Mouse (Mus musculus) MEL (cell line): ENCODE measurements around the gene Irf2bp2. TPM values are rescaled to one million over a fixed set of nuclear protein-coding genes. Genes with fewer than 3 reads are reported as not detected.

Source experiments
- DNase-seq: peaks from one replicate; pipeline ENCODE4 v3.0.0; 2011; ENCODE audit warnings: low read depth, low spot score
- H3K27ac ChIP-seq: 2 replicates; pipeline ENCODE4 v1.5.1; 2012; ENCODE audit warnings: low read depth, mild to moderate bottlenecking, control low read depth, low read length, moderate library complexity; ENCODE audit not compliant: control insufficient read depth
- H3K27me3 ChIP-seq, 2 experiments: fragments of 150-350 bp in 1 of 2; sonication (generic) in 1 of 2; 2 replicates each; pipeline ENCODE4 v1.6.1; 2012; ENCODE audit warnings: low read length in 2 of 2, mild to moderate bottlenecking in 2 of 2, improper control_type of control experiment in 1 of 2, moderate library complexity in 1 of 2; ENCODE audit not compliant: insufficient read depth in 2 of 2, control insufficient read depth in 1 of 2
- H3K36me3 ChIP-seq, 2 experiments: 2 replicates each; pipeline ENCODE4 v1.6.1; 2012 to 2014; ENCODE audit warnings: low read length in 2 of 2, improper control_type of control experiment in 1 of 2, inconsistent platforms in 1 of 2, mild to moderate bottlenecking in 1 of 2; ENCODE audit not compliant: insufficient read depth in 2 of 2, control insufficient read depth in 1 of 2
- H3K4me1 ChIP-seq, 2 experiments: fragments of 150-350 bp in 1 of 2; sonication (generic) in 1 of 2; 2 replicates each; pipeline ENCODE4 v1.6.1; 2012; ENCODE audit warnings: low read length in 2 of 2, improper control_type of control experiment in 1 of 2, mild to moderate bottlenecking in 1 of 2; ENCODE audit not compliant: insufficient read depth in 2 of 2, control insufficient read depth in 1 of 2
- H3K4me3 ChIP-seq, 2 experiments: fragments of 150-350 bp in 1 of 2; sonication (generic) in 1 of 2; 2 replicates each; pipeline ENCODE4 v1.5.1; 2012; ENCODE audit warnings: low read depth in 2 of 2, low read length in 2 of 2, mild to moderate bottlenecking in 2 of 2, moderate library complexity in 2 of 2, control low read depth in 1 of 2, improper control_type of control experiment in 1 of 2; ENCODE audit not compliant: control insufficient read depth in 1 of 2, insufficient read depth in 1 of 2
- H3K79me2 ChIP-seq: 2 replicates; pipeline ENCODE4 v1.6.1; 2012; ENCODE audit warnings: mild to moderate bottlenecking, low read length, moderate library complexity; ENCODE audit not compliant: control insufficient read depth, poor library complexity, insufficient read depth
- H3K9ac ChIP-seq: 2 replicates; pipeline ENCODE4 v1.6.1; 2012; ENCODE audit warnings: low read depth, mild to moderate bottlenecking, control low read depth, low read length, moderate library complexity; ENCODE audit not compliant: control insufficient read depth, poor library complexity, severe bottlenecking
- H3K9me3 ChIP-seq: fragments of 150-350 bp; sonication (generic); replicated peaks from 2 replicates; pipeline ENCODE4 v1.6.1; 2012; ENCODE audit warnings: mild to moderate bottlenecking, low read length, improper control_type of control experiment, moderate library complexity; ENCODE audit not compliant: insufficient read depth
- BHLHE40 ChIP-seq: IDR thresholded peaks from 2 replicates; pipeline ENCODE4 v1.6.1; 2012; ENCODE audit warnings: low read depth, mild to moderate bottlenecking, inconsistent platforms, low read length, improper control_type of control experiment, borderline replicate concordance
- CHD2 ChIP-seq: IDR thresholded peaks from 2 replicates; pipeline ENCODE4 v1.6.1; 2011; ENCODE audit warnings: low read length, improper control_type of control experiment
- CTCF ChIP-seq, 3 experiments: IDR thresholded peaks in 2 of 3; conservative IDR thresholded peaks in 1 of 3; 2 replicates each; pipeline ENCODE4 v1.5.1; 2011 to 2012; ENCODE audit warnings: low read length in 3 of 3, low read depth in 2 of 3, mild to moderate bottlenecking in 2 of 3, improper control_type of control experiment in 1 of 3, inconsistent platforms in 1 of 3, mixed read lengths in 1 of 3, moderate library complexity in 1 of 3; ENCODE audit not compliant: control insufficient read depth in 1 of 3, insufficient read depth in 1 of 3, poor library complexity in 1 of 3, severe bottlenecking in 1 of 3
- E2F4 ChIP-seq: IDR thresholded peaks from 2 replicates; pipeline ENCODE4 v1.6.1; 2011; ENCODE audit warnings: low read depth, low read length, improper control_type of control experiment, borderline replicate concordance
- ELF1 ChIP-seq: IDR thresholded peaks from 2 replicates; pipeline ENCODE4 v1.6.1; 2014; ENCODE audit warnings: low read depth, mild to moderate bottlenecking, inconsistent platforms, low read length, improper control_type of control experiment, moderate library complexity
- EP300 ChIP-seq, 2 experiments: IDR thresholded peaks; 2 replicates each; pipeline ENCODE4 v1.6.1; 2011; ENCODE audit warnings: improper control_type of control experiment in 2 of 2, low read length in 2 of 2, low read depth in 1 of 2, mild to moderate bottlenecking in 1 of 2
- ETS1 ChIP-seq: IDR thresholded peaks from 2 replicates; pipeline ENCODE4 v1.6.1; 2012; ENCODE audit warnings: low read depth, mild to moderate bottlenecking, inconsistent platforms, low read length, improper control_type of control experiment, moderate library complexity
- GABPA ChIP-seq: IDR thresholded peaks from 2 replicates; pipeline ENCODE4 v1.6.1; 2012; ENCODE audit warnings: low read depth, mild to moderate bottlenecking, inconsistent platforms, low read length, improper control_type of control experiment, moderate library complexity
- GATA1 ChIP-seq: IDR thresholded peaks from 2 replicates; pipeline ENCODE4 v1.6.1; 2011; ENCODE audit warnings: low read depth, low read length, improper control_type of control experiment
- HCFC1 ChIP-seq: IDR thresholded peaks from 2 replicates; pipeline ENCODE4 v1.6.1; 2012; ENCODE audit warnings: low read depth, mild to moderate bottlenecking, inconsistent platforms, low read length, improper control_type of control experiment, moderate library complexity
- MAFK ChIP-seq: IDR thresholded peaks from 2 replicates; pipeline ENCODE4 v1.6.1; 2011; ENCODE audit warnings: low read depth, mild to moderate bottlenecking, low read length, improper control_type of control experiment, borderline replicate concordance
- MAX ChIP-seq: IDR thresholded peaks from 2 replicates; pipeline ENCODE4 v1.6.1; 2011; ENCODE audit warnings: low read length, improper control_type of control experiment
- MAZ ChIP-seq: IDR thresholded peaks from 2 replicates; pipeline ENCODE4 v1.6.1; 2012; ENCODE audit warnings: low read depth, mild to moderate bottlenecking, inconsistent platforms, low read length, improper control_type of control experiment
- MEF2A ChIP-seq: IDR thresholded peaks from 2 replicates; pipeline ENCODE4 v1.6.1; 2014; ENCODE audit warnings: low read depth, mild to moderate bottlenecking, inconsistent platforms, low read length, improper control_type of control experiment; ENCODE audit not compliant: poor library complexity, insufficient replicate concordance, severe bottlenecking; ENCODE audit errors: extremely low read depth
- MXI1 ChIP-seq: IDR thresholded peaks from 2 replicates; pipeline ENCODE4 v1.6.1; 2011; ENCODE audit warnings: mild to moderate bottlenecking, low read depth, low read length, improper control_type of control experiment
- NELFE ChIP-seq: IDR thresholded peaks from 2 replicates; pipeline ENCODE4 v1.6.1; 2011; ENCODE audit warnings: low read depth, low read length, improper control_type of control experiment
- POLR2AphosphoS5 ChIP-seq: IDR thresholded peaks from 2 replicates; pipeline ENCODE4 v1.6.1; 2012; ENCODE audit warnings: low read depth, borderline replicate concordance, mild to moderate bottlenecking, inconsistent platforms, low read length, moderate library complexity, mixed read lengths
- RCOR1 ChIP-seq: IDR thresholded peaks from 2 replicates; pipeline ENCODE4 v1.6.1; 2012; ENCODE audit warnings: low read depth, mild to moderate bottlenecking, inconsistent platforms, low read length, improper control_type of control experiment
- SMC3 ChIP-seq: IDR thresholded peaks from 2 replicates; pipeline ENCODE4 v1.6.1; 2011; ENCODE audit warnings: low read depth, low read length, improper control_type of control experiment
- TCF12 ChIP-seq: IDR thresholded peaks from 2 replicates; pipeline ENCODE4 v1.6.1; 2014; ENCODE audit warnings: low read depth, mild to moderate bottlenecking, inconsistent platforms, low read length, improper control_type of control experiment, moderate library complexity
- UBTF ChIP-seq: IDR thresholded peaks from 2 replicates; pipeline ENCODE4 v1.6.1; 2012; ENCODE audit warnings: low read depth, mild to moderate bottlenecking, inconsistent platforms, low read length, improper control_type of control experiment, moderate library complexity, borderline replicate concordance; ENCODE audit not compliant: insufficient read depth
- USF2 ChIP-seq, 2 experiments: IDR thresholded peaks; 2 replicates each; pipeline ENCODE4 v1.6.1; 2011 to 2012; ENCODE audit warnings: improper control_type of control experiment in 2 of 2, low read length in 2 of 2, borderline replicate concordance in 1 of 2, inconsistent platforms in 1 of 2, low read depth in 1 of 2, mild to moderate bottlenecking in 1 of 2; ENCODE audit not compliant: insufficient read depth in 1 of 2
- ZC3H11A ChIP-seq: IDR thresholded peaks from 2 replicates; pipeline ENCODE4 v1.6.1; 2012; ENCODE audit warnings: low read depth, mild to moderate bottlenecking, inconsistent platforms, low read length, improper control_type of control experiment
- ZMIZ1 ChIP-seq: IDR thresholded peaks from 2 replicates; pipeline ENCODE4 v1.6.1; 2012; ENCODE audit warnings: low read depth, mild to moderate bottlenecking, inconsistent platforms, low read length, improper control_type of control experiment, moderate library complexity
- polyA plus RNA-seq, 2 experiments: library from polyadenylated mRNA; stranded (reverse) in 1 of 2; unstranded in 1 of 2; fragments of >175 nt in 1 of 2; fragments of >200 nt in 1 of 2; gene quantifications; 2 replicates each; pipeline versions ENCODE4 v1.2.1 to v1.2.4; 2012; ENCODE audit warnings: low replicate concordance in 2 of 2, low read depth in 1 of 2; ENCODE audit not compliant: insufficient read length in 2 of 2, insufficient read depth in 1 of 2, missing spikeins in 1 of 2
- total RNA-seq: library from RNA; depleted of rRNA; stranded (reverse); fragments of 300-350 nt; gene quantifications from 2 replicates; pipeline ENCODE4 v1.2.3, GENCODE M21; 2012

Gene Irf2bp2
- total and polyA plus RNA-seq, 3 experiments, result 17.1 to 30.4 TPM; not detected in 1

GRCm38 (mm10) chr8:126613143-126613542 lies 19.4 kb upstream of the Irf2bp2 start:
- Histone ChIP-seq H3K4me1 (peaks cover 0 to 12% of the 10 kb centered on the region in 2 experiments; a peak in 2 of 4 replicates), H3K79me2 (no peaks in the 10 kb centered on the region), H3K9ac (no peak overlapping the region), H3K36me3 (peaks cover 0 to 4% of the 10 kb centered on the region in 2 experiments; a peak in 2 of 4 replicates), H3K27me3 (no peaks in the 10 kb centered on the region), H3K4me3 (no peak overlapping the region), H3K9me3 (no peaks in the 10 kb centered on the region)
- no peak for DNase-seq
- TF ChIP-seq GABPA (no peak), CHD2 (no peak), POLR2AphosphoS5 (no peak), ZMIZ1 (no peak), USF2 (IDR thresholded peaks at IDR 0.05; ENCODE audit: borderline replicate concordance in 1 of 2, insufficient read depth in 1 of 2, low read depth in 1 of 2, low read length in 2 of 2) (no peak), ZC3H11A (no peak), TCF12 (no peak), UBTF (no peak), EP300 (IDR thresholded peaks at IDR 0.05; ENCODE audit: low read depth in 1 of 2, low read length in 2 of 2) (no peak), HCFC1 (no peak), BHLHE40 (no peak), E2F4 (no peak), SMC3 (no peak), MAZ (no peak), ETS1 (no peak), MEF2A (no peak), RCOR1 (no peak), CTCF (IDR thresholded peaks at IDR 0.05 in 2 of 3, conservative IDR thresholded peaks at IDR 0.05 in 1 of 3; ENCODE audit: control insufficient read depth in 1 of 3, insufficient read depth in 1 of 3, low read depth in 2 of 3, low read length in 3 of 3, poor library complexity in 1 of 3, severe bottlenecking in 1 of 3) (no peak), NELFE (no peak)
- TF ChIP-seq, all 39 proteins: peak for 0
- H3K27ac ChIP-seq, result no peak overlapping the region

- Histone ChIP-seq H3K27me3 (no peaks in the 10 kb centered on the region), H3K9me3 (no peaks in the 10 kb centered on the region), H3K4me1 (peaks cover 0 to 12% of the 10 kb centered on the region in 2 experiments; a peak in 2 of 4 replicates), H3K9ac (no peak overlapping the region), H3K79me2 (no peaks in the 10 kb centered on the region), H3K4me3 (no peak overlapping the region), H3K36me3 (peaks cover 0 to 4% of the 10 kb centered on the region in 2 experiments; a peak in 2 of 4 replicates), H3K27ac (no peak overlapping the region)
- DNase-seq, result no peak
- TF ChIP-seq MAFK (no peak), MXI1 (no peak), E2F4 (no peak), MAX (no peak), ETS1 (no peak), GATA1 (no peak), ELF1 (no peak), POLR2AphosphoS5 (no peak)
Measured at GRCm38 (mm10) chr8:126612739-126613138, 19.0 kb upstream of the Irf2bp2 start.
